Mouse (Mus musculus) liver, embryonic 14.5 days (tissue): ENCODE data around the gene Tnip1.

ENCODE experiments used
- CTCF ChIP-seq: IDR thresholded peaks from 2 replicates; pipeline ENCODE4 v1.5.1; 2016; ENCODE audit warnings: antibody characterized with exemption, low read depth, control low read depth
- EP300 ChIP-seq: IDR thresholded peaks from 2 replicates; pipeline ENCODE4 v1.6.1; 2016; ENCODE audit warnings: antibody characterized with exemption, low read depth

- TF ChIP-seq CTCF (no peak), EP300 (no peak)
Measured at GRCm38 (mm10) chr11:54910081-54910665, 52.5 kb downstream of the Tnip1 start.
